Mouse (Mus musculus): ENCODE results near the gene Nfe2.
"Not testable (repeated sequence)": the region's sequence is repeated elsewhere in the genome, so short reads cannot be mapped to it uniquely, and the experiment has no call there.

GRCm38 (mm10) chr15:103275943-103276342 is 17.7 kb upstream of the Nfe2 start:
- not testable (repeated sequence) for TF ChIP-seq CTCF (IDR thresholded peaks at IDR 0.05); EP300 (IDR thresholded peaks at IDR 0.05; ENCODE audit: insufficient read depth, low read depth, low read length); POLR2A (IDR thresholded peaks at IDR 0.05; ENCODE audit: insufficient read depth, low read depth, low read length)

All from heart, adult 2 months (tissue).